Mouse (Mus musculus) CH12.LX (cell line): ENCODE data around the gene Srgap3. TPM values are rescaled to one million over a fixed set of nuclear protein-coding genes. Genes with fewer than 3 reads are reported as not detected.

Experiments used
- DNase-seq: peaks from one replicate; pipeline ENCODE4 v3.0.0-alpha.2; 2013; ENCODE audit errors: extremely low read depth
- H3K27ac ChIP-seq: 2 replicates; pipeline ENCODE4 v1.5.1; 2012; ENCODE audit warnings: low read depth, mild to moderate bottlenecking, control low read depth, moderate library complexity; ENCODE audit not compliant: insufficient read depth
- H3K27me3 ChIP-seq: replicated peaks from 2 replicates; pipeline ENCODE3; 2012; ENCODE audit warnings: inconsistent platforms
- H3K36me3 ChIP-seq, 2 experiments: replicated peaks in 1 of 2; 2 replicates each; pipeline versions ENCODE3 to v1.6.1; 2012; ENCODE audit warnings: inconsistent platforms in 1 of 2, low read length in 1 of 2, mild to moderate bottlenecking in 1 of 2, mixed read lengths in 1 of 2, moderate library complexity in 1 of 2; ENCODE audit not compliant: control insufficient read depth in 1 of 2, insufficient read depth in 1 of 2
- H3K4me1 ChIP-seq, 2 experiments: 2 replicates each; pipeline ENCODE4 v1.6.1; 2012; ENCODE audit warnings: inconsistent platforms in 1 of 2, moderate library complexity in 1 of 2; ENCODE audit not compliant: insufficient read depth in 2 of 2, control insufficient read depth in 1 of 2
- H3K4me2 ChIP-seq: 2 replicates; pipeline ENCODE4 v1.6.1; 2012; ENCODE audit warnings: low read depth, mild to moderate bottlenecking, control low read depth; ENCODE audit not compliant: poor library complexity, insufficient read depth, severe bottlenecking
- H3K4me3 ChIP-seq, 3 experiments: fragments of 150-350 bp in 1 of 3; sonication (generic) in 1 of 3; replicated peaks in 1 of 3; 2 replicates each; pipeline versions ENCODE3 to v1.5.1; 2011 to 2012; ENCODE audit warnings: low read depth in 2 of 3, low read length in 2 of 3, mild to moderate bottlenecking in 2 of 3, moderate library complexity in 2 of 3, control low read depth in 1 of 3, improper control_type of control experiment in 1 of 3, inconsistent platforms in 1 of 3, mixed read lengths in 1 of 3; ENCODE audit not compliant: poor library complexity in 1 of 3
- H3K79me2 ChIP-seq: replicated peaks from 2 replicates; pipeline ENCODE4 v1.6.1; 2012; ENCODE audit warnings: mild to moderate bottlenecking, moderate library complexity; ENCODE audit not compliant: control insufficient read depth, poor library complexity, insufficient read depth, severe bottlenecking; ENCODE audit errors: extremely low read depth
- H3K9ac ChIP-seq: 2 replicates; pipeline ENCODE4 v1.6.1; 2012; ENCODE audit warnings: low read depth, mild to moderate bottlenecking, control low read depth, moderate library complexity; ENCODE audit not compliant: insufficient read depth
- H3K9me3 ChIP-seq: replicated peaks from 2 replicates; pipeline ENCODE3; 2012; ENCODE audit warnings: low read length, inconsistent platforms, mixed read lengths
- CHD1 ChIP-seq: IDR thresholded peaks from 2 replicates; pipeline ENCODE4 v1.6.1; 2012; ENCODE audit warnings: low read depth, low read length, improper control_type of control experiment, inconsistent platforms
- E2F4 ChIP-seq: IDR thresholded peaks from 2 replicates; pipeline ENCODE4 v1.6.1; 2011; ENCODE audit warnings: low read depth, low read length, improper control_type of control experiment; ENCODE audit not compliant: insufficient replicate concordance
- EP300 ChIP-seq: IDR thresholded peaks from 2 replicates; pipeline ENCODE4 v1.6.1; 2011; ENCODE audit warnings: low read length, improper control_type of control experiment
- IRF4 ChIP-seq: IDR thresholded peaks from 2 replicates; pipeline ENCODE4 v1.6.1; 2014; ENCODE audit warnings: low read depth, mild to moderate bottlenecking, inconsistent platforms, low read length, improper control_type of control experiment
- KAT2A ChIP-seq: IDR thresholded peaks from 2 replicates; pipeline ENCODE4 v1.6.1; 2012; ENCODE audit warnings: low read length, improper control_type of control experiment, inconsistent platforms; ENCODE audit not compliant: insufficient replicate concordance
- MAZ ChIP-seq: IDR thresholded peaks from 2 replicates; pipeline ENCODE4 v1.6.1; 2012; ENCODE audit warnings: low read depth, mild to moderate bottlenecking, inconsistent platforms, low read length, improper control_type of control experiment, moderate library complexity
- MEF2A ChIP-seq: IDR thresholded peaks from 2 replicates; pipeline ENCODE4 v1.6.1; 2014; ENCODE audit warnings: low read depth, mild to moderate bottlenecking, inconsistent platforms, low read length, improper control_type of control experiment, borderline replicate concordance
- NELFE ChIP-seq: IDR thresholded peaks from 2 replicates; pipeline ENCODE4 v1.6.1; 2011; ENCODE audit warnings: low read depth, low read length, improper control_type of control experiment
- NRF1 ChIP-seq: IDR thresholded peaks from 2 replicates; pipeline ENCODE4 v1.6.1; 2014; ENCODE audit warnings: low read depth, mild to moderate bottlenecking, inconsistent platforms, low read length, improper control_type of control experiment, moderate library complexity
- PAX5 ChIP-seq: IDR thresholded peaks from 2 replicates; pipeline ENCODE4 v1.6.1; 2012; ENCODE audit warnings: low read length, inconsistent platforms, mixed read lengths
- POLR2AphosphoS2 ChIP-seq: IDR thresholded peaks from 2 replicates; pipeline ENCODE4 v1.6.1; 2011; ENCODE audit warnings: low read depth, low read length, improper control_type of control experiment
- RAD21 ChIP-seq: IDR thresholded peaks from 2 replicates; pipeline ENCODE4 v1.6.1; 2011; ENCODE audit warnings: low read depth, mild to moderate bottlenecking, low read length, improper control_type of control experiment, moderate library complexity
- RCOR1 ChIP-seq: conservative IDR thresholded peaks from 2 replicates; pipeline ENCODE4 v1.6.1; 2012; ENCODE audit warnings: low read depth, mild to moderate bottlenecking, inconsistent platforms, low read length, improper control_type of control experiment
- TBP ChIP-seq: conservative IDR thresholded peaks from 2 replicates; pipeline ENCODE4 v1.6.1; 2011; ENCODE audit warnings: low read depth, low read length, improper control_type of control experiment
- USF2 ChIP-seq: conservative IDR thresholded peaks from 2 replicates; pipeline ENCODE4 v1.6.1; 2011; ENCODE audit warnings: low read depth, low read length, improper control_type of control experiment
- ZKSCAN1 ChIP-seq: IDR thresholded peaks from 2 replicates; pipeline ENCODE4 v1.6.1; 2012; ENCODE audit warnings: low read depth, inconsistent platforms, low read length, improper control_type of control experiment, borderline replicate concordance
- ZMIZ1 ChIP-seq: IDR thresholded peaks from 2 replicates; pipeline ENCODE4 v1.6.1; 2012; ENCODE audit warnings: low read depth, mild to moderate bottlenecking, inconsistent platforms, low read length, improper control_type of control experiment
- dilution Hi-C: fragments of 300-500 bp; cut with MboI; formaldehyde crosslinking; loops from 2 replicates; pipeline ENCODE4 v1.14.3; 2020; ENCODE audit warnings: low sequenced_read_pairs; ENCODE audit not compliant: extremely low pct_unique_long_range_greater_than_20kb, extremely low pct_ligation_motif_present
- in situ Hi-C: fragments of 300-500 bp; cut with MboI; formaldehyde crosslinking; loops from 3 replicates; pipeline ENCODE4 v1.14.3; 2019; ENCODE audit warnings: low sequenced_read_pairs, low pct_ligation_motif_present, low pct_unique_long_range_greater_than_20kb, mixed read lengths
- polyA plus RNA-seq: library from polyadenylated mRNA; unstranded; fragments of >175 nt; gene quantifications from 2 replicates; pipeline ENCODE4 v1.2.1, GENCODE M21; 2012; ENCODE audit warnings: low read depth; ENCODE audit not compliant: insufficient read length
- total RNA-seq, 2 experiments: library from RNA; depleted of rRNA; stranded (reverse); fragments of 300-350 nt in 1 of 2; fragments of >200 nt in 1 of 2; gene quantifications; 2 replicates each; pipeline ENCODE4 v1.2.3; 2012 to 2014

Gene Srgap3
- total and polyA plus RNA-seq, 3 experiments: 1.5 to 4.5 (median 2.1) TPM

DNA sequence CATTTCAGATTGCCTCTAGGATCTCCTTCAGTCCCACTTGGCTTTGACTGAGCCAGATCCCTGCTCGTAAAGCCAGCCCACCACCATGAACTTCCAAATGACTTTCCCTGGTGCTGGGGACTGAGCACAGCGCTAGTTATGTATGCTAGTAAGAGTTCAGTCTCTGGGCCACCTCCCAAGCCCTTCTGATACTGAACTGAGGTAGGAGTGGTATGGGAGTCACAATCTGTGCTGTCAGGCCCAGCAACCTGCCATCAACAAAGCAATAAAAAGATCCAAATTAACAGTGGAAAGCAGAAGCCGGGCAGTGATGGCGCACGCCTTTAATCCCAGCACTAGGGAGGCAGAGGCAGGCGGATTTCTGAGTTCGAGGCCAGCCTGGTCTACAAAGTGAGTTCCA, 134.2 kb downstream of the Srgap3 start:
- H3K36me3 ChIP-seq: peaks cover 0 to 4% of the 10 kb centered on the region in 2 experiments
- no peaks in the 10 kb centered on the region for H3K27me3 ChIP-seq
- no peaks in the 10 kb centered on the region for H3K79me2 ChIP-seq
- no peaks in the 10 kb centered on the region for H3K9me3 ChIP-seq
- H3K9ac ChIP-seq: no peak overlapping the region
- H3K4me2 ChIP-seq: no peak overlapping the region
- in situ Hi-C loops (no loop called here), dilution Hi-C loops (no loop called here)
- no peak overlapping the region for H3K4me3 ChIP-seq
- H3K4me1 ChIP-seq: no peaks in the 10 kb centered on the region
- no peak overlapping the region for H3K27ac ChIP-seq
- no peak for DNase-seq
- TF ChIP-seq PAX5: no peak

DNA sequence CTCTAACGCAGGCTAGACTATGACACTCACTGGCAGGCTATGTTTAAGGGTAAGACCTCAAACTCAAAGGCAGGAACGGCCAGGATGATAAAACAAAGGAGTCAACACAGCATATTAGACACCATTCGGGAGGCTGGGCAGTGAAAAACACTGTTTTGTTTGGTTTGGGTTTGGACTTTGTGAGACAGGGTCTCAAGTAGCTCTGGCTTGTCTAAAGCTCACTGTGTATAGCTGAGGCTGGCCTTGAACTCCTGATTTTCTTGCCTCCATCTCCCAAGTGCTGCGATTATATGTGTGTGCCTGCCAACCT, 136.6 kb downstream of the Srgap3 start:
- Histone ChIP-seq H3K27ac (no peak overlapping the region), H3K79me2 (no peaks in the 10 kb centered on the region), H3K9me3 (no peaks in the 10 kb centered on the region), H3K4me1 (peaks cover 0 to under 1% of the 10 kb centered on the region in 2 experiments; a peak in 1 of 4 replicates), H3K4me3 (no peak overlapping the region), H3K4me2 (no peak overlapping the region), H3K9ac (no peak overlapping the region), H3K36me3 (no peaks in the 10 kb centered on the region), H3K27me3 (no peaks in the 10 kb centered on the region)
- in situ Hi-C loops (no loop called here), dilution Hi-C loops (no loop called here)
- no peak for DNase-seq
- TF ChIP-seq E2F4 (no peak), POLR2AphosphoS2 (no peak), IRF4 (no peak), KAT2A (no peak)
- TF ChIP-seq, all 38 proteins: peak for 0

DNA sequence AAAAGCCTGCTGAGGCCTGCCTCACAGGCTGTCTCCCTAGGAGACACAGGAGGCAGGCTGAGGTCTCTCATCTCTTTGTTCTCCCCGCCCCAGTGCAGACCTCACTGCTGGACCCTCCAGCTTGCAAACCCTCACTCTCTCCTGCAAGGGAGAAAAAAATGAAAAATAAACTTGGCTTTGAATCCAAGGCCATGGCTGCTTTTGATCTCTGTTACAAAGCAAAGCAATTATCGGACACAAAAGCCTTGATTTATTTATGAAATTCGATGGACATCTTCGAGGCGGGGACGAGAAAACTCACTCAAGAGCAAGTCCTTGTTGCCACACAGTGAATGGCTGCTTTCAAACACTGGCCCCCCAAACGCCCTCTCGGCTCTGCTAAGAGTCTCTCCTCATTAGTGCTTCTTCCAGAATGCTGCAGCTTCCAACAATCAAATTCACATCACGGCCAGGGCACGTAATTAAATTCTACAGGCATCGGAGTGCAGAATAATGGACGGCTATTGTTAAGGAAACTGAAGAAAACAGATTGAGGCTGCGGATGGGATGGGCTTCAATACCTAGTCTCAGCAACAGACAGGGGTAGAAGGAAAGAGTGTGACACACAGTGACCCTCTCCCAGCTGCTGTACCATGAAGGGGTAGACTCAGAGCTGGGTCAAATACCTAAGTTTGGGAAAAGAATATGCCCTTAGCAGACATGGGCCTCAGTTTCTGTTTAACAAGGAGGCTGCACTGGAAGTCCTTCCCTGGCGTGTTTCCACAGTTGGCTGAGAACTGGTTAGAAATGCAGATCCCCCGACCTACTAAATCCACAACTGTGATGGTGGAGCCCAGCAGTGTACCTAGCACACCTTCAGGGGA, 137.2 kb downstream of the Srgap3 start:
- dilution Hi-C loops (no loop called here), in situ Hi-C loops (no loop called here)

More for the DNA sequence above, 137.2 kb downstream of the Srgap3 start:
- H3K4me1 ChIP-seq: peaks cover 0 to 3% of the 10 kb centered on the region in 2 experiments; a peak in 1 of 4 replicates
- no peak overlapping the region for H3K4me3 ChIP-seq
- H3K79me2 ChIP-seq: no peaks in the 10 kb centered on the region
- no peak overlapping the region for H3K4me2 ChIP-seq
- no peaks in the 10 kb centered on the region for H3K36me3 ChIP-seq
- no peaks in the 10 kb centered on the region for H3K27me3 ChIP-seq
- H3K27ac ChIP-seq: no peak overlapping the region
- H3K9ac ChIP-seq: no peak overlapping the region
- DNase-seq: no peak
- TF ChIP-seq PAX5 (no peak), USF2 (no peak), NRF1 (no peak), EP300 (no peak), TBP (no peak), RCOR1 (no peak), MAZ (no peak), KAT2A (no peak), NELFE (no peak), POLR2AphosphoS2 (no peak), CHD1 (no peak), MEF2A (no peak), ZMIZ1 (no peak), RAD21 (no peak), ZKSCAN1 (no peak)
- H3K9me3 ChIP-seq: no peaks in the 10 kb centered on the region
